Mouse (Mus musculus) liver, embryonic 16.5 days (tissue): ENCODE measurements around the gene Sprn. TPM values are rescaled to one million over a fixed set of nuclear protein-coding genes. Genes with fewer than 3 reads are reported as not detected.

ENCODE experiments used
- ATAC-seq: fragments of 200-750 bp; cut with Nextera tagmentation; 2 replicates; pipeline ENCODE4 v1.8.0; 2017; ENCODE audit warnings: low read depth, mild to moderate bottlenecking, moderate number of reproducible peaks, moderate library complexity
- H3K27ac ChIP-seq: fragments of 300-500 bp; sonication (generic); 2 replicates; pipeline ENCODE4 v1.5.1; 2014; ENCODE audit warnings: mild to moderate bottlenecking, low read length
- H3K27me3 ChIP-seq: fragments of 300-500 bp; sonication (generic); 2 replicates; pipeline ENCODE4 v1.6.1; 2014; ENCODE audit warnings: low read depth, low read length, mixed read lengths; ENCODE audit not compliant: control insufficient read depth, insufficient read depth
- H3K36me3 ChIP-seq: fragments of 300-500 bp; sonication (generic); 2 replicates; pipeline ENCODE4 v1.6.1; 2014; ENCODE audit warnings: mild to moderate bottlenecking; ENCODE audit not compliant: control insufficient read depth, insufficient read depth
- H3K4me1 ChIP-seq: fragments of 300-500 bp; sonication (generic); 2 replicates; pipeline ENCODE4 v1.6.1; 2014; ENCODE audit warnings: low read depth, low read length, mixed read lengths; ENCODE audit not compliant: control insufficient read depth
- H3K4me2 ChIP-seq: fragments of 300-500 bp; sonication (generic); 2 replicates; pipeline ENCODE4 v1.6.1; 2014; ENCODE audit warnings: low read depth, low read length, mixed read lengths
- H3K4me3 ChIP-seq: fragments of 300-500 bp; sonication (generic); 2 replicates; pipeline ENCODE4 v1.5.1; 2014; ENCODE audit warnings: low read depth, mild to moderate bottlenecking, low read length
- H3K9ac ChIP-seq: fragments of 300-500 bp; sonication (generic); 2 replicates; pipeline ENCODE4 v1.6.1; 2014; ENCODE audit warnings: low read depth, low read length
- H3K9me3 ChIP-seq: fragments of 300-500 bp; sonication (generic); replicated peaks from 2 replicates; pipeline ENCODE4 v1.6.1; 2016; ENCODE audit warnings: low read length; ENCODE audit not compliant: control insufficient read depth
- WGBS: fragments of 180-500 bp; shearing (Covaris S2); extraction: QIAGEN DNeasy Blood & Tissue Kit; methylation state at CpG from one replicate; pipeline ENCODE4 v1.1.7; 2014; ENCODE audit not compliant: insufficient replicate concordance; 5-methylcytosine and 5-hydroxymethylcytosine counted together
- polyA plus RNA-seq: library from polyadenylated mRNA; unstranded; fragments of >200 nt; fragmentation: Nextera tagmentation; extraction: Ambion mirVana; gene quantifications from 2 replicates; pipeline ENCODE4 v1.2.1, GENCODE M21; 2015

Sprn gene
- polyA plus RNA-seq, 1 experiment from 2014 or later = not detected

DNA sequence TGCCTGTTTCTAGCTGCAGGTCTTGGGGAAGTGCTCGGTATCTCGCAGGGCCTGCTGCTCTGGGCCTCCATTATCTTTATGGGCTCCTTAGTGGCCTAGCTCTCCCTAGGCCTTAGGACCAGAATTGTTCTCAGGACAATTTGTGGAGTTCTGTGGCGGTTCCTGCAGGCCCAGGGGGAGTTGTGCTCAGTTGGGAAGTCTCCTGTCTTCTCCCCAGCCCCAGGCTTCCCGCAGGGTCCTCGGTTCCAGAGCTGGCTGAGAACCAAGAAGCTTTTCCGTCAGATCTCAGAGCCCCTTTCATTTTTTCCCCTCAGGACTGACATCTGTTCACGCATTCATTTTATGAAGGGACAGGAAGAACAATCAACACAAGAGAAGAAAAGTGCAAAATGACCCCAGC, 10.0 kb upstream of the Sprn start, which contains the start of gene Olfr522:
Gene Olfr522, minus strand, starts transcription at position 101 of the 400 bp plus-strand sequence.
- ATAC-seq = no peak
- Histone ChIP-seq H3K9me3 (no peaks in the 10 kb centered on the region), H3K4me2 (no peak within 1 kb of the TSS), H3K36me3 (no peaks in the 10 kb centered on the region), H3K4me1 (no peaks in the 10 kb centered on the region), H3K4me3 (no peak within 1 kb of the TSS), H3K27ac (no peak within 1 kb of the TSS), H3K27me3 (no peaks in the 10 kb centered on the region), H3K9ac (no peak within 1 kb of the TSS)
- 57% methylated on average over 7 of the region's 7 CpGs for WGBS

DNA sequence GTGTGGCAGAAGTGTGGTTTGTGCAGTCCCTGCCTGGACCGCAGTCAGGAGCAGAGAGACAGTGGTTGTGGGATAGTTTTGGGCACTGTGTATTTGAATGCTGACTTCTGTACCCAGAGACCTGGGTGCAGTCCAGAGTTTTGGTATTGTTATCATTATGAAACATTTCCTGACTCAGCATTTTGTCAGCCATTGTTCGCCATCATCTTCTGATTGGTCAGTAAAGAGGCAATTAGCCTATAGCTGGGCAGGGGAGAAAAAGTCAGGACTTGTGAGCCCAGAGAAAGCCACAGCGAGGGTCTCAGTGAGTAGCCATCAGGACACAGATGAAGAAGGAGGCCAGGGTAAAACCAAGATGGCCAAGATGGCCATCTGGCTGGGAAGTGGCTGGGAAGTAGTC, 5.7 kb upstream of the Sprn start:
- Histone ChIP-seq H3K4me2 (no peak overlapping the region), H3K9me3 (no peaks in the 10 kb centered on the region), H3K4me1 (no peaks in the 10 kb centered on the region), H3K27me3 (no peaks in the 10 kb centered on the region; the same call in 1 of the 2 replicates), H3K27ac (no peak overlapping the region), H3K4me3 (no peak overlapping the region), H3K9ac (no peak overlapping the region), H3K36me3 (no peaks in the 10 kb centered on the region)
- no peak for ATAC-seq
- WGBS = 48% methylated on average over 3 of the region's 3 CpGs

DNA sequence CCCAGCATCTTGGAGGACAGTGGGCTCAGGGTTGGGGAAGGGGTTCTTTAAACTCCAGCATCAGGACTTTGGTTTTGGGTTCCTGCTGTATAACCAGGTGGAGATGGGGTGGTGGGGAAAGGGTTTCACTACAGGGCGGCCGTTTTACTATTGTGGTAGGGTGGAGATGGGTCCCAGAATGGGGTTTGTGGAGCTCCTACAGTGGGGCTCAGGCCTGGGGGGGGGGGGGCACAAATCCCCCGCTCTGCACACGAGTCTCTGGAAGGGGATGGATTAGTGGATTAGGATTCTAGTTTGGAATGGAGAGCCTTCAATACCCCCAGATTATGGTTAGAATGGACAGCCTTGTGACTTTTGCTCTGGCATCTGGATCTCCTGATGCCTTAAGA, 854 bp downstream of the Sprn start:
- no peak overlapping the region for H3K9ac ChIP-seq
- H3K4me1 ChIP-seq = no peaks in the 10 kb centered on the region
- WGBS = 20% methylated on average over 4 of the region's 4 CpGs
- H3K4me2 ChIP-seq = no peak overlapping the region
- H3K4me3 ChIP-seq = no peak overlapping the region
- no peak for ATAC-seq
- H3K9me3 ChIP-seq = no peaks in the 10 kb centered on the region
- no peak overlapping the region for H3K27ac ChIP-seq
- no peaks in the 10 kb centered on the region for H3K36me3 ChIP-seq
- peaks cover 27% of the 10 kb centered on the region for H3K27me3 ChIP-seq

DNA sequence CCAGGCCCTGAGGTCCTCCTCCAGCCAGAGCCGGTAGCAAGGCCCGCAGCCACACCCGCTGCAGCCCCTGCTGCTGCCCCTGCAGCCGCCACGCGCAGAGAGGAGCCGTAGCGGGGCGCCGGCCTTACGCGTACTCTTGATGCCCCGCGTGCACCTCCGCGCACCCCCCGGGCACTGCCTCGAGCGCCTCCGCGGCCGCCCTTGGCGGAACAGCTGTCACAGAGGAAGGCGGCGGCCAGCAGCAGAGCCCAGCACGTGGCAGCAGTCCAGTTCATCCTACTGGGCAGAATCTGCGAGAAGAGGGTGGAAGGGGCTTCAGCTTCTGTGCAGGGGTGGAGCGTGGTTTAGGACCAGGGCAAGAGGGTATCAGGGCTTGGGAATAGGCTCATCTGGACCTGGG, 1.3 kb downstream of the Sprn start:
- Histone ChIP-seq H3K4me1 (no peaks in the 10 kb centered on the region), H3K27me3 (peaks cover 27% of the 10 kb centered on the region), H3K4me2 (no peak overlapping the region), H3K36me3 (no peaks in the 10 kb centered on the region), H3K9ac (no peak overlapping the region), H3K4me3 (no peak overlapping the region), H3K27ac (no peak overlapping the region), H3K9me3 (no peaks in the 10 kb centered on the region)
- ATAC-seq = no peak
- 9% methylated on average over 28 of the region's 28 CpGs for WGBS

DNA sequence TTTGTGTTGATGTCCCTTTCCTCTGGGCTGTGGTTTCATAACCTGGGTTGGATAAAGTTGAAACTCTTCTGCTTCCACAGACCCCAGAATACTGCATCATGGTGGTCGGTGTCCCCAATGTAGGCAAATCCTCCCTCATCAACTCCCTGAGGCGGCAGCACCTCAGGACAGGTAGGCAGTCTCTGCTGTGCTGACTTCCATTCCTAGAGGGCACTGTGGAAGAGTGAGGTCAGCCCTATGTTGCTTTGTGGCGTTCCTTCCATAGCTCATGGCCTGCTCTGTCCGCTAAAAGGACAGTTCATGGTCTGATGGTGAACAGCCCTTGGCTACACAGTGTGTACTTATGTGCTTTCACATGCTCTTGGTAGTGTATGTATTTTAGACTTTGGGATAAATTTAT, 10.1 kb downstream of the Sprn start:
- WGBS = 77% methylated on average over 4 of the region's 4 CpGs
- Histone ChIP-seq H3K27me3 (no peaks in the 10 kb centered on the region), H3K9me3 (no peaks in the 10 kb centered on the region), H3K4me1 (no peaks in the 10 kb centered on the region; the same call in 1 of the 2 replicates), H3K27ac (no peak overlapping the region), H3K4me2 (no peak overlapping the region), H3K9ac (no peak overlapping the region), H3K4me3 (no peak overlapping the region), H3K36me3 (no peaks in the 10 kb centered on the region)
- ATAC-seq = no peak

DNA sequence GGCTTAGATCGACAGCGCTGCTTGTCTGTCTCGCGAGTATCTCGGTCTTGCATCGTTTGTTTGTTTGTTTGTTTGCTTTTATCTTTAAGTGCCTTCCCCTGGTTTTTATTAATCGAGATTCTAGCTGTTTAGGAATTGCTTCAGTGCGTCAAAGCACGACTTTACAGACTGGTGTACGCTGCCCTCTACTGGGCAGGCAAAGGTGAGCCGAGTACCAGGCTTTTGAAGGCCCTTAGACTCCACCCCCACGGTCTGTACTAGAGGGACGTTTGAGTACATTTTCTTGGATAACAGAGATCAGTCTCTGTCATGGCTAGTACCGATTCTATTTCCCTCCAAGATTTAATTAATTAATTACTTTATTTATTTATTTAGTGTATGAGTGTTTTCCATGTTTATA, 13.3 kb downstream of the Sprn start:
- H3K9me3 ChIP-seq = no peaks in the 10 kb centered on the region
- H3K4me1 ChIP-seq = peaks cover 8% of the 10 kb centered on the region
- no peak for ATAC-seq
- H3K27me3 ChIP-seq = no peaks in the 10 kb centered on the region
- no peaks in the 10 kb centered on the region for H3K36me3 ChIP-seq
- no peak overlapping the region for H3K4me3 ChIP-seq
- H3K9ac ChIP-seq = no peak overlapping the region
- WGBS = under 1% methylated on average over 14 of the region's 14 CpGs
- H3K4me2 ChIP-seq = no peak overlapping the region
- H3K27ac ChIP-seq = no peak overlapping the region

DNA sequence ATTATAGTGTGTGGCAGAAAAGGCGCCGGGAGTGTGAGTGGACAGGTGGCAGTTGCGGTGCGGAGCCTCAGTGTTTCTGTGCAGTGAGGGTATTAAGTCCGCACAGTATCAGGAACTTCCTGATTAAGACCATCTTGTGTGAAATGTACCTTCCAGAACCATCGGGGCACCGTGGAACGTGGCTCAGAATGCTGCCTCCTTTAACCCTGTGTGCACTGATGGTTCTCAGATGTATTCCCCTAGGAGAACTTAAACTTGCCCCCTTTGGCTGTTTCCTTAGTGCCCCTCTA, 16.7 kb downstream of the Sprn start:
- 0% methylated on average over 8 of the region's 8 CpGs for WGBS
- peak overlapping the region; percentile 91 for H3K4me3 ChIP-seq

DNA sequence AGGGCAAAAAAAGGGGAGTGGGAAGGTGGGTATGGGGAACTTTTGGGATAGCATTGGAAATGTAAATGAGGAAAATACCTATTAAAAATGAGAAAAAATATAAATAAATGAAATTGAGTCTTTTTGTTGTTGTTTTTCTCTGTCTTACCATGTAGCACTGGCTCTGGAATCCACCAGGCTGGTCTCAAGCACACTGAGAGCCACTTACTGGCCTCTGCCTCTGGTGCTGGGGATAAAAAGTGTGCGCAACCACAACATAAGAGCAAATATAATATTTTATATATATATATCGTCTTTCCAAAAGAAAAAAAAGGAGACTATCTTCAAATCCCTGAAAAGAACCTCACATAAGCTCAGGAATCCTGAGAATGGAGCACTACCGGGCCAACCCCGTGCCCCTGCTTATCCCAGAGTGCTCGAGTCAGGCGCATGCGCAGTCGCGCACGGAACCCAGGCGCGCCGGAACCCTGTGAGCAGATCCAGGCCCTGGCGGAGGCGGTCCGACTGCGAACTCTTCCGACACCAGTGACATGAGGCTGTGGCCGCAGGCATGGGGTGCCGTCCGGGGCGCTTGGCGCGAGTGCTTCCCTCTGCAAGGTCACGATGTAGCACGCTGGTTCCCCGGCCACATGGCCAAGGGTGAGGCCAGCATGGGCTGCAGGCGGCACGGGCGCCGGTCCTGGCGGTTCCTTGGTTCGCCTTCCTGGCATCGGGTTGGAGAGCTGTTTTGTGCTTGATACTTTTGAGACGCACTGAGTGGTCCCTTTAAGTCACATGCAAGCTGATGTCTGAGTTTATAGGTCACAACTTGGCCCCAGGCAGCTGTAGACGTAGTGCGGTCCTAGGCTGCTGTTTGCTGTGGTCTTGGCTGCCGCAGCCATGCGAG, 17.3 kb downstream of the Sprn start, which contains the start of gene Mtg1:
Gene Mtg1, plus strand, starts transcription at position 430 of the 886 bp plus-strand sequence.
- Histone ChIP-seq H3K4me3 (peak within 1 kb of the TSS; percentile 91), H3K4me2 (peak within 1 kb of the TSS; percentile 92), H3K9me3 (no peaks in the 10 kb centered on the region), H3K27ac (peak within 1 kb of the TSS; percentile 79), H3K27me3 (no peaks in the 10 kb centered on the region), H3K4me1 (peaks cover 8% of the 10 kb centered on the region), H3K36me3 (no peaks in the 10 kb centered on the region), H3K9ac (peak within 1 kb of the TSS; percentile 90)
- WGBS = 2% methylated on average over 39 of the region's 39 CpGs
- ATAC-seq = peak; percentile 98

More for the DNA sequence above, 16.7 kb downstream of the Sprn start:
- Histone ChIP-seq H3K4me1 (peaks cover 8% of the 10 kb centered on the region), H3K9me3 (no peaks in the 10 kb centered on the region), H3K36me3 (no peaks in the 10 kb centered on the region), H3K4me2 (peak overlapping the region; percentile 92), H3K27me3 (no peaks in the 10 kb centered on the region), H3K9ac (peak overlapping the region; percentile 90), H3K27ac (peak overlapping the region; percentile 79)
- ATAC-seq = no peak

DNA sequence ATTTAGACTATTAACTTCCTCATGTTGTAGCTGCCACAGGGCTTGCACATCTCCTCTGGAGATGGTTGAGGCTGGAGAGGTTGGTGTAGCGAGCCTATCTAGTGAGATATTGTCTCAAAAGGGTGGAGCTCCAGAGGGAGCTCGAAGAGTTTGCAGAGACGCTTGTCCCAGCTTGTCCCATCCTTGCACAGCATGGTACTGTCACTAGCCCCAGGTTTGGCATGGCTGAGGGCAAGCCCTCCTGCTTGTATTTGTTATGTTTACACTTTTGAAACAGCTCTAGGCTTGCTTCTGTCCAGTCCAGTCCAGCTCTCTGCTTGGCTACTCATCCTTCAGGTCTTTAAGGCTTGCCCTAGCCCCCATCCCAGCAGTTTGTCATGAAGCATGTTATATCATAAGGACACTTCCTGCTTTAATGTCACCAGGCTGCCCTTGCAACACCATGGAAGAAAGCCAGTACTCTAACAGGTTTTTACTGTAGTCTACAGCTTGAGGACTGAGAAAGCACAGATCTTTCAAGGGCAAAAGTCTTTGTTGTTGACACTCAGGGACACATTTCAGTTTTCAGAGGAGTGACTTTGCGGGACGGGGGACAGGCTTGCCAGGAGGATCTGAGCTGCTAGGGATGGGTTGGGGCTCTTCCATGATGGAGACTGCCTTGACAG, 19.4 kb downstream of the Sprn start:
- Histone ChIP-seq H3K9ac (no peak overlapping the region), H3K4me1 (peaks cover 8% of the 10 kb centered on the region), H3K27ac (no peak overlapping the region), H3K9me3 (no peaks in the 10 kb centered on the region), H3K36me3 (no peaks in the 10 kb centered on the region), H3K4me2 (no peak overlapping the region), H3K4me3 (no peak overlapping the region), H3K27me3 (no peaks in the 10 kb centered on the region)
- no peak for ATAC-seq
- WGBS = 52% methylated on average over 5 of the region's 5 CpGs
